Mouse (Mus musculus): ENCODE data around the gene Rhbdd3.
A peak's percentile ranks its signal among the peaks of the same experiment; 100 is the strongest.
"Not testable (repeated sequence)": the region's sequence is repeated elsewhere in the genome, so short reads cannot be mapped to it uniquely, and the experiment has no call there.

The Rhbdd3 gene

DNA sequence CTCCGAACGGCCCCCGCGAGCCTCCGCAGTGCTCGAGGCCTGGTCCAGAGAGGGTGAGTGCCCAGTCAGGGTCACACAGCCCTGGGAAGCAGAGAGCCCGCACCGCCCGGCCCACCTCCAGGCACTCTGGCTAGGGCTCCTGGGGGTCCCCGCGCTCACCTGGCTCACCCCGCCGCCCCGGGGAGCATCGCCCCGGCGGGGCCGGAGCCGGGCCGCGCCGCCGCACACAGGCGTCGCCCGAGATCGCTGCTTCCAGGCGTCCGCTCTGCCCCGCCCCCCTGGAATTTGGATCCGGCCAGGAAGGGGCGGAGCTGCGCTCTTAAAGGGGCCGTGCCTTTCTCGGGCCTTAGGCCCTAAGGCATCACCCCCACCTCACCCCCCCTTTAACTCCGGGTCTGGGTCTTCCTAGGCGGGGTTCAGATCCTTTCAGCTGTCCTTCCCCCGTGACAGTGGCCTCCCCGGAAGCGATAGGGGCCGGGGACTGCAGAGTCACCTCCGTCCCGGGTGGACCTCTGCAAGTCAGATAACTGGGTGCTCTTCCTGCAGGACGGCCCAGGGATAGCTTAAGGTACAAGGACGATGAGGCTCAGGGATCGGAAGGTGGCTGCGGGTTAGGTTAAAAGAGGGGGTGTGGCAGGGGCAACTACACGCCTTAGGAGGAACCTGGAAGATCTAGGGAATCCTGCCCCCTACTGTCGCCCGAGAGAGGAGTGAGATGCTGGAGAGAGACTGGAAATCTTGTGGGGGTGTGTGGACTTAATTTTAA, 33.5 kb upstream of the Rhbdd3 start, which contains the start of gene Gas2l1:
TSS of gene Gas2l1 (minus strand) at position 272 of the 766 bp plus-strand sequence.
- DNase-seq = peak; percentile 36 to 68

DNA sequence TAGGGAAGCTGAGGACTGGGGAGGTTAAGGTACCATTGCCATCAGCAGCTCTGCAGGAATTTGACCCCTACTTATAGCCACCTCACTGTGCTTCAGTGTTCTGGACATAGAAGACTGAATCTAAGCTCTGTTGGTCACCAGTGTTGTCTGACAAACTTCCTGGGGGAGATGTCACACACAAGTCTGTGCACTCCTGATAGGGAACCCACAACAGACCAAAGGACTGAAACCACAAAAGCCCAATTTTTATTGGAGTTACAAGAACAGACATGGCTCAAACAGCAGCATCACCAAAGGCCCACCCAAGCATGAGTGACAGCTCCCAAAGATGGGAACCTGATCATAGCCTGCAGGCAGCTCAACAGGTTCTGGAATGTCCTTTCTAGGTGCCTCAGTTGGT, 31.7 kb upstream of the Rhbdd3 start:
- DNase-seq = no peak

DNA sequence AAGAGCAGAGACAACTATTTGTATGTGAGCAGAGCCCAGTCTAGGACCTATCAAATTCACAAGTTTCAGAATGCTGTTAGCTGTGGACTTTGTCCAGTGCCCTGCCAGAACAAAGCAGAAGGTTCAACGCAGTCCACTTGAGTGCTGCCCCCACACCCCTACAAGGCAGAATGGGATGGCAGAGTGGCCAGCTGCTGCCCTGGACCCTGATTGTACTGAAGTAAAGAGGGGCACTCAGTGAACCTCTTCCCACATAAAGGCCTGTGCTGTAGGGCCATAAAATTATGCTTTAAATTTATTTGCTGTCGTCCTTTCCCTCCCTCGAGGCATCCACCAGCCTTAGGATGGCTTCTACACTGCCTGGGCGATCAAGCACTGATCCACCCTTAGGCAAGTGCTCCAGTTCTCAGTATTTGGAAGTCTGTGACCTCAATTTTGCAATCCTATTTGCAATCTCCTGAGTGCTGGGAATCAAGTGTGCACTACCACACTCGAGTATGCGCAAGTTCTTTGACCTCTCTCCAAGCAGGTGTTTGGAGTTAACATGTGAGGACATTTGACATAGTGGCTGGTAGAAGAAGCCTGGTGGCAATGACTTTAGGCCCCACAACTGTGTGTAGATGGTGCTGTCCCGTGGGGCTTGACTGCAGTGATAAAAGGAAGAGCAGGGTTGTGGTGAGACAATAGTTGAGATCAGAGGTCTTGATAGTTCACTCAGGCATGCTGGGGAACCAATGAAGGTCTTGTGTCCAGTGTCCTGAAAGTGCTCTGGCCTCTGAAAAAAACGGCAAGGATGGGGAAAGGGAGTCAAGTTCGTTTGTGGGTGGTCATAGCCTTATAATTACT, 30.4 kb upstream of the Rhbdd3 start:
- no peak for DNase-seq

DNA sequence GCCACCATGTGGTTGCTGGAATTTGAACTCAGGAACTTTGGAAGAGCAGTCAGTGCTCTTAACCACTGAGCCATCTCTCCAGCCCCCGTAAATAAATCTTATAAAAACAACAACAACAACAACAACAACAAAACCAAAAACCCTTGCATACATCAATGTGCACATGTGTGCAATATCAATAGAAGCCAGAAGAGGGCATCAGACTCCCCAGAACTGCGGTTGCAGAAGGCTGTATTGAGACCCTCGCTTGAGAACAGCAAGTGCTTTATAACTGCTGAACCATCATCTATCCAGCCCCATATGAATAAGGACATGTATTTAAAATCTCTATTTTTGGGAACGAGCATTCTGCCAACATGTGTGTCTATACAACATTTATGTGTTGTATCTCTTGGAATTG, 23.8 kb upstream of the Rhbdd3 start:
- DNase-seq = no peak

DNA sequence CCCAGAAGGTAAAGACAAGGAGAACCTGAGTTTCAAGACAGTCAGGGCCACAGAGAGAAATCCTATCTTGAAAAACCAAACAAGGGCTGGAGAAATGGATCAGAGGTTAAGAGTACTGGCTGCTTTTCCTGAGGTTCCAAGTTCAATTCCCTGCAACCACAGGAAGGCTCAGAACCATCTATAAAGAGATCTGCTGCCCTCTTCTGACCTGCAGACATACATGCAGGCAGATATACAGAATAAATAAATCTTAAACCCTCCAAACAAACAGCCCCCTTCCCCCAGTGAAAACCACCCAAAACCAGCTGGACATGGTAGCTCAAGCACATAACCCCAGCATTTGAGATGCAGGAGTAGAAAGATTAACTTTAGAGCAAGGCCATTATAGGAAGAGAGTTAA, 23.0 kb upstream of the Rhbdd3 start:
- DNase-seq = no peak

DNA sequence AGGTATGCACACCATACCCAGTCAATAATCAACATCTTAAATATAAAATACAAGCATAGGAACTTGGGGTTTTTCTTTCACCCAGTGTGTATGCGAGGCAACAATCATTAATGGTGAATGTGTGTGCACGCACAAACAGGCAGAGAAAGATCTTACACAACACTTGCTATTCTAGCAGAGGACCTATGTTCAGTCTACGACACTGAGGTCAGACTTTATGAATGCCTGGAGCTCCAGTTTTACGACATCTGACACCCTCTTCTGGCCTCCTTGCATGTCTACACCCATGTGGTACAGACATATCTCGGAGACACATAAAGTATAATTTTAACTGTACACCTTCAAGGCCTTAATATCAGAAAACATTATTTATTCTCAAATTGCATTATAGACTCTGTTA, 21.9 kb upstream of the Rhbdd3 start:
- DNase-seq = not testable (repeated sequence)

DNA sequence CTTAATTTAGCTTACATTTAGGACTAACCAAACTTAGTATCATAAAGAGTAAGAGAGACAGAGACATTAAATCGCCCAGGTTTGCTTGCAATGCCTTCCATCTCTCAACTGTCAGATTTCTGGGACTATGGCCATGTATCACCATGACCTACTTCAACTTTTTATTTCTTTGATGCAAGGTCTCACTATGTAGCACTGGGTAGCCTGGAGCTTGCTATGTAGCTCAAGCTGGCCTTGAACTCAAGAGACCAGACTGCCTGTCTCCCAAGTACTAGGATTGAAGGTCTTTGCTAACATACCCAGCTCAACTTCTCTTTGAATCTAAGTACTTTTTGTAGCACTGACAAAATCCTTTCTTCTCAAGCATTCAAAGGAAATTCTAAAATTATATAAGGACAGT, 9.6 kb upstream of the Rhbdd3 start:
- no peak for DNase-seq

DNA sequence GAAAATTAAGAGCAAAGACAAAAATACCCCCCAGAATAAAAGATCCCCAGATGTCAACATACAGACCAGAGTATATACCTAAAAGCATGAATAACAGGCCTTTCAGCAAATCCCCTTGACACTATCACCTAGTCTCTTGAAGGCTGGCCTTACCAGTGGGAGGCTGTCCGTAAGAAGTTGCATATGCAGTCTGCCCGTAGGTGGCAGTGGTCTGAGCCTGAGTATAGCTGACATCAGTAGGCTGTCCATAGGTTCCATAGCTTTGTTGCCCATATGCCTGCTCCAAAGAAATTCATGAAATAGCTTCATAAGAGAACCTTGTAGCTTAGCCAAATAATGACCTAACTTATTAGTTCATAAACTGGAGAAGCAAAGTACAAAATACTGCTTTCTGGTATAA, 7.0 kb upstream of the Rhbdd3 start:
- DNase-seq = no peak

DNA sequence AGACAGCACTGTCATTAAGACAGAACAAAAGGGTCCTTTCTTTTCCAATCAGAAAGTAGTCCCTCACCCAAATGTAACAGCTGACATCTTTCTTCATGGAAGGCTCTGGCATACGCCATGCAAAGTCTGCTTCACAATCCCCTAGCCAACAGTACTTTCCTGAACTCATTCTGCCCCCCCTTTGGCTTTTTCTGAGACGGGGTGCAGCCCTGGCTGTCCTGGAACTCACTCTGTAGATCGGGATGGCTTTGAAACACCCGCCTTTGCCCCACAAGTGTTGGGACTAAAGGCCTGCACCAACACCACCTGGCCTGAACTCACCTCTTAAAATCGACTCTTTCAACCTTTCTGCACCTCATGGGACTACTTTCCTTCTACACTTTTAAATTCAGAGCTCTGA, 2.8 kb upstream of the Rhbdd3 start:
- no peak for DNase-seq

DNA sequence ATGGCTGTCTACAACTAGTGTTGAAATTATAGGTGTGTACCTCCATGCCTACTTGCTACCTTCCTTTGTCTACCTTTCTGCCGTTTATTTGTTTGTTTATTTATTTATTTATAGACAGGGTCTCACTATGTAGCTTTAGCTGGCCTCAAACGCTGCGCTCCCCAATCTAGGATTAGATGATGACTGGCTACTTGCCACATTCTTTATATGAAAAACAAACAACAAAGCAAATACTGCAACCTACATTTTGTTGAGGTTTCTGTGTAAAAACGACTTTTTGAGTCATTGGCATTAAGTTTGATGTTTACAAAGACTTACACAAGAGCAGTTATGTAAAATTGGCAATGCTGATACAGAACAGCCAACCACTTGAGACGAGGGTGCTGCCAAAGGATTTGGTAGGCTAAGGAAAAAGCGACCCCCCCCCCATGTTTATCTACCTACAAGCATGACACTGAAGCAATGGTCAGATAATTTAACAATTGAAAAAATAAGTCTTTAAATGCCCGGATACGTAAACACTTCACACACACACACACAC, 2.2 kb upstream of the Rhbdd3 start:
- DNase-seq = no peak

DNA sequence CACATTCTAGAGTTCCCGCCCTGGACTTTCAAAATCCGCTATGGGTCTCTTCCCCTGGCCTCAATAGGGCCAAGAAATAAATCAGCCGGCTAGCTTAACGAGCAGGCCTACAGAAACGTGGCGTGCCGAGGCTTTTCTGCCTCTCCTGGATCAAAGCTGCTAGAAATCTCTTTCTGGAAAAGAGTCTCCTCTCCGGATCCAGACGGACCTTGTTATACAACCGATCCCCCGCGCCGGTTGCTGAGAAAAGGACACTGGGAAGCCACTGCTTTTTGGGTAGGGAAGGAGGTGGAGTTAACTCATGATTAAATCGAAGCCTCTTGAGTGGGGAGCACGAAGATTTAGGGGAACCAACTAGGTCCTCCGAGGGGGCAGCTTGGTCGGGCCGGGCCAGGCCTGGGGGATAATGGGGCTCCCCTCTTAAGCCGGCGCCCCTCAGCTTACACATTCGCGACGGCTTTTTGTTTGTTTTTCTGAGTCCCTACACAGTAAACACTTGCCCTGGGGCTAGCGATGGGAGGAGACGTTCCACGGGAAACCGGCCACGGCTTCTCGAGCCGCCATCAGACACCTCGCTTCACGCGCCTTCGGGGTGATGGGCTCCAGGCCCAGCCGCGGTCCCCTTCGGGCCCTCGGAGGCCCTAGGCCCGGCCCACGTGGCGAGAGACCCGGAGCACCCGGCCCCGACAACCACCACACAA, 541 bp upstream of the Rhbdd3 start:
- peak in 1 of 2 experiments; percentile 34 for DNase-seq

DNA sequence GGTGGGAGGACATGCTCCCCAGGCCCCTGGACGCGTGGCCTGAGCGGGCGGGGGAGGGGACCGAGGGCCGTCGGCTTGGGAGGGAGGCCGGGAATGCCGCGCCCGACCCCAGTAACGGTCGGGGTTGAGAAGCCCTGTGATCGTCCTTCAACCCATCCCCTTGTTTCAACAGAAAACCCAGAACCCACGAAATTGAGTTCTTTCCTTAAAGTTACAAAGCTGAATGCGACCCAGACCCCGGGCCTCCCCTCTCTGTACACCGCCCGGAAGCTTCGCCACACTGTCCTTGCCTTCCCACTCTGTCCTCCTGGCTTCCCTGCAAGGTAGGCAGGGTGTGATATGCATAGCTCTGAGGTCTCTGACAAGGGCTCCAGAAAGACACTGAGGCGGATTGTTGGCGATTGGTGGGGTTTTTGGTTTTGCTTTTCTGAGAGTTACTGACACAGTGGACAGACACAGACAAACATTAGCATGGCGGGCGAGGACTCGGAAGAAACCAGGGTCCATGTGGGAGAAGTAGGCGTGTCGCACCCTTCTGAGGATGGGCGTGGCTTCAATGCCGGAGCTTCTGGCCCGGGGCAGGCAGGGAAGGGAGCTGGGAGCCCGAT, 954 bp downstream of the Rhbdd3 start:
- peak; percentile 63 to 73 for DNase-seq

DNA sequence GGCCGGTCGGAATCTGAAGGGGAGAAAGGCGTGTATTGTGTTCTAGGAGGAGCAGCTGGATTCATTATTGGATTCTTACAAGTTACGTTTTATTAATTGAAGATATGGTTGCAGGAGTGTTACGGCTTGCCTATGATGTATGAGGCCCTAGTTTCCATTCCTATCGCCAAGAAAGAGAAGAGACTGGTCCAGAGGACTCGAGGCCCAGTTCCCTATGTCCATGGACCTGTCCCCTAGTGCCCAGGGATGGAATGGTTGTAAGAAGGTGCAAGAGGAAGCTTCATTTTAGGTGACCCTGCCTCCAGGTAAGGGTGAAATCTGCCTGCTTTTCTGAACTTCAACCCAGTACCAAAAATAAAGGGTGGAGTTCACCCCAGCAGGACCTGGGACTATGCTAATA, 1.6 kb downstream of the Rhbdd3 start:
- DNase-seq = no peak

DNA sequence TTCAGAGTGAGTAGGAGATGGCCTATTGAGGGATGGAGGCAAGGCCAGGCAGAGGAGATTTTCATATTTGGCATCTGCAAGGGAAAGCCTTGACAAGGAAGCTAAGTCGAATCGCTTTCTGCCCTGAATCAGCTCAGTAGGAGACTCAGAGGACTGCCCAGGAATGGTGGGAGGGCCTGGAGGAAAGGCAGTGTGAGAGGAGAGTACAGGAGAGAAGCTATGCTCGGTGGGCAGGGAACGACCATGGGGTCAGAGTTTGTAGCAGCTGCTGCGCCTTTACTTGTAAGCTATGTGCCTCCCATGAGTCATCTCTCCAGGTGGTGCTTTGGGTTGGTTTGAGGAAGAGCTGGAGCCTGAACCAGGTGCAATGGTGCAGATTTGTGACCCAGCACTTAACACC, 2.1 kb downstream of the Rhbdd3 start:
- no peak for DNase-seq

DNA sequence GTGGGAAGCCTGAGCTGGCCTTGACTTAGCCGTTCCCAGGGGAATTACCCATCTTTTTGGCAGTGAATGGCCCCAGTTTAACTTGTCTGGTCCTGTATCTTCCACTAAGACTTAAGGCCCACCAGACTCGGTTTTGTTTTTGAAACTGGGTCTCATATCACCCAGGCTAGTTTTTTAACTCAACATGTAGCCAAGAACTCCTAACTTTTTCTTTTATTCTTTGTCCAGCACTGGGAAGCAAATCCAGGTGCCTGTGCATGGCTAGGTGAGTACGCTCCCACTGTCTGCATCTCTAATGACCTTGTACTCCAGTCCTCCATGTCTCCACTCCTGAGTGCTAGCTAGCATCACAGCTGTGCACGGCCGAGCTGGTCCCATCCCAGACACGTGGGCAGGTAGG, 2.9 kb downstream of the Rhbdd3 start:
- DNase-seq = no peak

DNA sequence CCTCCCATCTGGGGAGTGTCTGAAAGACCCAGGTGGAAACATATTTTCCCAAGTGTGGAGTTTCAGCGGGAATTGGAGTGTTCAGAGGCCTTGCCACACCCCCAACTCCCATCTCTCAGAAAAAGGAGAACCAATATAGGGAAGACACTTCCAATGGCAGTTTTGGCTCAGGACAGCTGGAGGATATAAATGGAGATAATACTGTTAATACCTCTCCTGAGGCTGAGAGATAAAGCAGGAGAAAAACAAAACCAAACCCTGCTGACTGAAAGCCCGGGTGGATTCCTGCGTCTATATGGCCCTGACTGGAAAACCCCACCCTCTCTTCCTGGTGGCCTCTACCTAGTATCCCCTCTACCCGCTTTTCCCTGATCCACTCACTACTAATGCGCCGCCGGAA, 3.7 kb downstream of the Rhbdd3 start:
- no peak for DNase-seq

DNA sequence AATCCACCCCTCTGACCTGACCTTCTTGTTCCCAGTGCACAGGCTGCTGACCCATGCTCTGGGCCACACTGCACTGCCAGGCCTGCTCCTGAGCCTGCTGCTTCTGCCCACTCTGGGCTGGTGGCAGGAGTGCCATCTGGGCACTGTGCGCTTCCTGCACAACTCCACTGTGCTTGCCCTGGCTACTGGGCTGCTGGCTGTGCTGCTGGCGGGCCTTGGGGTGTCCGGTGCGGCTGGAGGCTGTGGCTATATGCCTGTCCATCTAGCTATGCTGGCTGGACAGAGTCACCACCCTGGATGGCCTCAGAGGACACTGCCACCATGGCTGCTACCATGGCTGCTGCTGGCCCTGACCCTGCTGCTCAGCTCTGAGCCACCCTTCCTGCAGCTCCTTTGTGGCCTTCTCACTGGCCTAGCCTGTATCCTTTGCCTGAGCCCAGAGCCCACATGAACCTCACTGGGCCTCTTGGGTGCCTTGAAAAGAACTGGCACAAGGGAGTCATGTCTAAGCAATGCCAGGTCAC, 5.3 kb downstream of the Rhbdd3 start:
- DNase-seq = no peak

DNA sequence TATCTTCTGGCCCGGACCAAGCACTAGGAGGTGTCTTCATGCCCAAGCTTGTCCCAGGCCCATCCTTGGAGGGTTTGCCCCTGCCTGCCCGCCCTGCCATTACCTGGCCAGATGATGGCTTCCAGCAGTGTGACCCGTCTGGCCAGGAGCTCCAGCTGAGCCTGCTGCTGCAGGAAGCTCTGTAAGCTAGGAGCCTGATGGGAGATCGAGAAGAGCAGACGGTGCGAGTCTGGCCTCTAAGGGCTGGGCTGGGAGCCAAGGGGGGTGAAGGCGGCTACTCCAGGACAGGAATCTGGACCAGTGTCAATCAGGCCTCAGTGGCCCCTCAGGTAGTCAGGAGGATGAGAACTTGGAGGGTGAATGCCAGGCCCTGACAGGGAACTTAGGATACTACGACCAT, 10.7 kb downstream of the Rhbdd3 start:
- DNase-seq = no peak

DNA sequence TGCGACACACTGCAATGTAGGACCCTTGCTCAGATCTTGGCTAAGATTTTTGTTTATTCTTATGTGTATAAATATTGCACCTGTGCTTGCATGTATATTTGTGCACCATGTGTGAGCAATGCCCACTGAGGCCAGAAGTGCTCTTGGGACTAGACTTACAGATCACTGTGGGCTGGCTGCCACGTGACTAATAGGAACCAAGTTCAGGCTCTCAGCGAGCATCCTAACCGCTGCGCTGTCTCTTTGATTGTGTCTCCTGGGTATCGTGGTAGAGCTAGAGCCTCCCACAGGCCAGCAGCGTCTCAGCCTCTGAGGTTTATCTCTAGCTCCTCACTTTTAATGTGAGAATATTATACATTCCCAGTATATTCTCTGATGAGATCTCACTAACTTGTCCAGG, 14.9 kb downstream of the Rhbdd3 start:
- DNase-seq = no peak

DNA sequence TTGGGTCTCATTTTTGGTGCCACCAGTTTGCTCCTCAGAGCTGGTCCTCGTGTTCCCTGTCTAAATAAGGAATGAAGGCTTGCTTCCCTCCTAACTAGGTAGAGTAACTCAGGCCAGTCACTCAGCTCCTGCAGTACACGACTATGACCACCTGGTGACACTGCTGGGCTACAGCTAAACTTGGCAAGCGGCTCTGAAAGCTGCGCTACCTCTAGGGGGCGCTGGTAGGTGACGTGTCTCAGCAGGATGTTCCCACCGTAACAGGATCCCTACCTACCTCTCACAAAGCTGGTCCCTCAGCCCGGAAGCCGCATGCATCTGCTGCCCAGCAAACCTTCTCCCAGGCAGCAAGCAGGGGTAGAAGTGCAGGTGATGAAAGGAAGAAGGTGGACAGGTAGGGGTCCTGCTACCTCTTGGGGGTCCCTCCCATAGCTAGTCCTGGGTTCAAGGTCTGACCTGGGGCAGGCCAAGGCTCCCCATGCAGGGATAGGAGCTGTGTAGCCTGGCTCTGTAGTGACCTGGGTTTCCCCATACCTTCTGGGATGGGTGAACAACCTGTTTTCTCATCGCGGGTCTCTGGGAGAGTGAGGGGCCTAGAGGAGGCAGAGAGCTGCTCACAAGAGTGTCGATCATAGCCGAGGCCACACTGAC, 16.3 kb downstream of the Rhbdd3 start:
- DNase-seq = peak; percentile 75 to 90

DNA sequence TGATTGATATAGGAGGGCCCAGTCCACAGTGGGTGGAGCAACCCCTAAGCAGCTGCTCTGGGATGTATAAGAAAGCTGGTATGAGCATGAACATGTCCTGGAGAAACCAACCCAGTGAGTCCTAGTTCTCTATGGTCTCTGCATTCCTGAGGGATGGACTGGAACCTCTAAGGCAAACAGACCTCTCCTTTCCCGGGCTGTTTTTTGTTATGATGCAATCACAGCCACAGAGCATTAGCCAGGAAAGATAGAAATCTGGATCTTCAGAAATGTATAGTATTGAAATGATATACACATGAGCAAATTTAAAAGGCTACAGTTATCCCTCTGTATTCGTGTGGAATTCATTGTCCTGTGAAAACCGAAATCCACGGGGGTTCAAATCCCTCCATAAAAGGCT, 27.0 kb downstream of the Rhbdd3 start:
- no peak for DNase-seq

DNA sequence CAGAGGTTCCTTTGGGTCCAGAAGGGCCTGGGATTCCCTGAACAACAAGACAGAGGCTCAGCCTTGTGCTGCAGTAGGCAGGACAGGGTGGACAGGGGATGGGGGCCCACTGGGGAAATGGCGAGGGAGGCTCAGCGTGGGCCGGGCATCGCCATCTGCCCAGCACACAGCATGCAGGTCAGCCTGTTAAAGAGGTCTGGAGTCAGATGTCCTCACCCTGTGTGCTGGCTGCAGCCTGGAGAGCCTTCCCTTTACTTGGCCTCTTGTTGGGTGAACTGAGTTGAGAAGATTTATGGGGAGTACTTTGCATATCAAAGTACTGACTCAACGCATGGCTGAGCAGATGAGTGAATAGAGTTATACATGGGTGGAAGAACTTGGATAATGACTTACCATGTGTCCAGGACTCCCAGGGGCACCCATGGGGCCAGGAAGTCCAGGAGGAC, 30.3 kb downstream of the Rhbdd3 start:
- DNase-seq = no peak

Measured in spleen, adult 18-20 months (tissue).